Mouse (Mus musculus): Measurements from ENCODE around the gene Kmt2d.

GRCm38 (mm10) chr15:98790761-98791160, 80.2 kb downstream of the Kmt2d start:
- TF ChIP-seq KAT2A (IDR thresholded peaks at IDR 0.05; ENCODE audit: insufficient replicate concordance, low read length) (no peak), CTCF (conservative IDR thresholded peaks at IDR 0.05 in 1 of 2, IDR thresholded peaks at IDR 0.05 in 1 of 2; ENCODE audit: low read depth in 2 of 2, low read length in 2 of 2) (no peak), MAX (IDR thresholded peaks at IDR 0.05; ENCODE audit: low read length) (no peak), EP300 (IDR thresholded peaks at IDR 0.05; ENCODE audit: low read length) (no peak), PAX5 (IDR thresholded peaks at IDR 0.05; ENCODE audit: low read length) (no peak), ZMIZ1 (IDR thresholded peaks at IDR 0.05; ENCODE audit: low read depth, low read length) (no peak), HCFC1 (IDR thresholded peaks at IDR 0.05; ENCODE audit: low read depth, low read length) (no peak), BHLHE40 (IDR thresholded peaks at IDR 0.05; ENCODE audit: low read depth, low read length) (no peak), MXI1 (IDR thresholded peaks at IDR 0.05; ENCODE audit: low read depth, low read length) (no peak), TBP (conservative IDR thresholded peaks at IDR 0.05; ENCODE audit: low read depth, low read length) (no peak)
